Mouse (Mus musculus): ENCODE results near the gene Hist1h2bg. TPM values are rescaled to one million over a fixed set of nuclear protein-coding genes. Genes with fewer than 3 reads are reported as not detected.
"Not testable (repeated sequence)": the region's sequence is repeated elsewhere in the genome, so short reads cannot be mapped to it uniquely, and the experiment has no call there.

Gene Hist1h2bg
- polyA plus RNA-seq, 1 experiment from 2014 or later, result 6.0 TPM

GRCm38 (mm10) chr13:23542225-23542980 lies 28.8 kb upstream of the Hist1h2bg start:
- ATAC-seq (ENCODE audit: insufficient number of reproducible peaks, low FRiP score, low TSS enrichment, low read depth); H3K9me3 ChIP-seq; H3K36me3 ChIP-seq; H3K27me3 ChIP-seq; H3K4me1 ChIP-seq: not testable (repeated sequence)
- peak overlapping the region; percentile 87 for H3K27ac ChIP-seq
- 12% methylated on average over 3 of the region's 3 CpGs for WGBS
- H3K9ac ChIP-seq, result peak overlapping the region; percentile 31
- peak overlapping the region; percentile 44 for H3K4me3 ChIP-seq
- H3K4me2 ChIP-seq, result peak overlapping the region; percentile 56

DNA sequence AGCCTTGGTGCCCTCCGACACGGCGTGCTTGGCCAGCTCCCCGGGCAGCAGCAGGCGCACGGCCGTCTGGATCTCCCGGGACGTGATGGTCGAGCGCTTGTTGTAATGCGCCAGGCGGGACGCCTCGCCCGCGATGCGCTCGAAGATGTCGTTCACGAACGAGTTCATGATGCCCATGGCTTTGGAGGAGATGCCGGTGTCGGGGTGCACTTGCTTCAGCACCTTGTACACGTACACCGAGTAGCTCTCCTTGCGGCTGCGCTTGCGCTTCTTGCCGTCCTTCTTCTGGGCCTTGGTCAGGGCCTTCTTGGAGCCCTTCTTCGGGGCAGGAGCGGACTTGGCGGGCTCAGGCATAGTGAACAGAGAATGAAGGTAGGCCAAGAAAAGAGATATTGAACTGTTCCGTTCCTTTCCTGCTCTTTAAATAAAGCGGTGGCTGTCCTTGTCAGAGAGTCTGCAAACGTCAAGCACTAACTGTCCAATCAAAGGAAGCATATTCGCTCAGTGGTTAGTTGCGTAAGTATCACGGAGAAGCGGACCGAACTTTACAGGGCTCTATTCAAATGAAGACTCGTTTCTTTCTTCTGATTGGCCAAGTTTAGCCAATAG lies 28.1 kb upstream of the Hist1h2bg start, which contains the start of gene Hist1h2bh:
Hist1h2bh (minus strand) TSS at position 394 of the 609 bp plus-strand sequence.
- not testable (repeated sequence) for H3K9me3 ChIP-seq, H3K27me3 ChIP-seq, H3K36me3 ChIP-seq, H3K4me1 ChIP-seq
- peak; percentile 95 for ATAC-seq (ENCODE audit: insufficient number of reproducible peaks, low FRiP score, low TSS enrichment, low read depth)
- Histone ChIP-seq H3K27ac (peak within 1 kb of the TSS; percentile 92), H3K4me3 (peak within 1 kb of the TSS; percentile 51), H3K9ac (peak within 1 kb of the TSS; percentile 37), H3K4me2 (peak within 1 kb of the TSS; percentile 57)
- WGBS, result under 1% methylated on average over 39 of the region's 42 CpGs

- Histone ChIP-seq H3K9ac (peak within 1 kb of the TSS; percentile 37), H3K36me3 (no peaks in the 10 kb centered on the region), H3K4me3 (peak within 1 kb of the TSS; percentile 51), H3K4me2 (peak within 1 kb of the TSS; percentile 57), H3K4me1 (peaks cover 4% of the 10 kb centered on the region; the same call in 1 of the 2 replicates), H3K9me3 (no peaks in the 10 kb centered on the region), H3K27me3 (no peaks in the 10 kb centered on the region), H3K27ac (peak within 1 kb of the TSS; percentile 92)
- WGBS, result under 1% methylated on average over 36 of the region's 45 CpGs
- ATAC-seq (ENCODE audit: insufficient number of reproducible peaks, low FRiP score, low TSS enrichment, low read depth), result peak; percentile 89
Observed at GRCm38 (mm10) chr13:23543965-23544786, 27.0 kb upstream of the Hist1h2bg start, which contains the start of gene Hist1h3f. Gene Hist1h3f, plus strand, starts transcription at chr13:23544052.

GRCm38 (mm10) chr13:23544787-23545120 lies 26.4 kb upstream of the Hist1h2bg start:
- not testable (repeated sequence) for H3K4me1 ChIP-seq; ATAC-seq (ENCODE audit: insufficient number of reproducible peaks, low FRiP score, low TSS enrichment, low read depth); H3K9ac ChIP-seq; H3K36me3 ChIP-seq; H3K9me3 ChIP-seq; H3K27me3 ChIP-seq
- peak overlapping the region; percentile 92; the same call in 1 of the 2 replicates for H3K27ac ChIP-seq
- peak overlapping the region; percentile 57 for H3K4me2 ChIP-seq
- under 1% methylated on average over 14 of the region's 14 CpGs for WGBS
- H3K4me3 ChIP-seq, result peak overlapping the region; percentile 51

DNA sequence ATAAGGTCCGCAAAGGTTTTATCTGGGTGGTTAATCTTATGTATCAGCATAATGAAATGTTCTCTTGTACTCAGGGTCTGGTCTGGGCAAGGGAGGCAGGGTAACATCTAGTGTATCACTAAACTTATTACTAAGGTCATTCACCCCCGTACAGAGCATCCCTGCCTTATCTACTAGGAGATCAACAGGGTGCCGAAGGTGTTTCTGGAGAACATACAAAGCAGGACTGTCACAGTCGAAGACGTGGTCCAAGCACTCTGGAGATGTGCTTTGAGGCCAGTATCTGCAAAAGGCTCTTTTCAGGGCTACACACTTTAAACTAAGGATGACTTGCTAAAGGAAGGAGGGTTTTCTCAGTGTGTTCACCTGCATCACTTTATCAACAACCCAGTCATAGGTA lies 24.5 kb upstream of the Hist1h2bg start:
- Histone ChIP-seq H3K36me3 (no peaks in the 10 kb centered on the region), H3K27me3 (no peaks in the 10 kb centered on the region), H3K4me2 (no peak overlapping the region), H3K9ac (no peak overlapping the region), H3K27ac (no peak overlapping the region), H3K4me3 (no peak overlapping the region), H3K9me3 (no peaks in the 10 kb centered on the region), H3K4me1 (peaks cover 9% of the 10 kb centered on the region; the same call in 1 of the 2 replicates)
- ATAC-seq (ENCODE audit: insufficient number of reproducible peaks, low FRiP score, low TSS enrichment, low read depth), result no peak
- WGBS, result 76% methylated on average over 5 of the region's 5 CpGs

- 0 out of 2 replicates have a peak overlapping the region, but pooled peaks have one; percentile 21 for H3K9ac ChIP-seq
- H3K9me3 ChIP-seq, result no peaks in the 10 kb centered on the region
- WGBS, result 2% methylated on average over 3 of the region's 3 CpGs
- H3K4me2 ChIP-seq, result peak overlapping the region; percentile 62
- H3K27ac ChIP-seq, result peak overlapping the region; percentile 92
- H3K36me3 ChIP-seq, result no peaks in the 10 kb centered on the region
- peaks cover 20% of the 10 kb centered on the region for H3K4me1 ChIP-seq
- H3K27me3 ChIP-seq, result no peaks in the 10 kb centered on the region
- peak overlapping the region; percentile 46 for H3K4me3 ChIP-seq
- no peak for ATAC-seq (ENCODE audit: insufficient number of reproducible peaks, low FRiP score, low TSS enrichment, low read depth)
Observed at GRCm38 (mm10) chr13:23550761-23551145, 20.4 kb upstream of the Hist1h2bg start.

GRCm38 (mm10) chr13:23551146-23551834 lies 19.9 kb upstream of the Hist1h2bg start, which contains the start of gene Hist1h4f:
Gene Hist1h4f, minus strand, starts transcription at chr13:23551648.
- H3K4me3 ChIP-seq, result peak within 1 kb of the TSS; percentile 46
- 0 out of 2 replicates have a peak within 1 kb of the TSS, but pooled peaks have one; percentile 21 for H3K9ac ChIP-seq
- H3K4me1 ChIP-seq, result peaks cover 20% of the 10 kb centered on the region
- not testable (repeated sequence) for H3K36me3 ChIP-seq, H3K27me3 ChIP-seq, H3K9me3 ChIP-seq
- under 1% methylated on average over 47 of the region's 47 CpGs for WGBS
- peak within 1 kb of the TSS; percentile 92 for H3K27ac ChIP-seq
- peak within 1 kb of the TSS; percentile 62 for H3K4me2 ChIP-seq
- peak; percentile 80 for ATAC-seq (ENCODE audit: insufficient number of reproducible peaks, low FRiP score, low TSS enrichment, low read depth)

- H3K4me3 ChIP-seq, result peak overlapping the region; percentile 46; the same call in 1 of the 2 replicates
- no peaks in the 10 kb centered on the region for H3K27me3 ChIP-seq
- H3K36me3 ChIP-seq, result no peaks in the 10 kb centered on the region
- H3K27ac ChIP-seq, result peak overlapping the region; percentile 92
- H3K4me1 ChIP-seq, result peaks cover 20% of the 10 kb centered on the region
- WGBS, result 54% methylated on average over 8 of the region's 8 CpGs
- H3K9me3 ChIP-seq, result no peaks in the 10 kb centered on the region
- peak overlapping the region; percentile 62 for H3K4me2 ChIP-seq
- no peak for ATAC-seq (ENCODE audit: insufficient number of reproducible peaks, low FRiP score, low TSS enrichment, low read depth)
- H3K9ac ChIP-seq, result no peak overlapping the region
Observed at GRCm38 (mm10) chr13:23551931-23552914, 19.0 kb upstream of the Hist1h2bg start.

- Histone ChIP-seq H3K4me1 (peaks cover 20% of the 10 kb centered on the region), H3K9ac (no peak within 1 kb of the TSS), H3K4me3 (no peak within 1 kb of the TSS), H3K36me3 (no peaks in the 10 kb centered on the region), H3K27ac (peak within 1 kb of the TSS; percentile 97), H3K4me2 (peak within 1 kb of the TSS; percentile 62), H3K9me3 (no peaks in the 10 kb centered on the region), H3K27me3 (no peaks in the 10 kb centered on the region)
- ATAC-seq (ENCODE audit: insufficient number of reproducible peaks, low FRiP score, low TSS enrichment, low read depth), result no peak
Observed at GRCm38 (mm10) chr13:23552962-23553361, 18.2 kb upstream of the Hist1h2bg start, which contains the start of gene Hist1h1d. Gene Hist1h1d, plus strand, starts transcription at chr13:23553262.

DNA sequence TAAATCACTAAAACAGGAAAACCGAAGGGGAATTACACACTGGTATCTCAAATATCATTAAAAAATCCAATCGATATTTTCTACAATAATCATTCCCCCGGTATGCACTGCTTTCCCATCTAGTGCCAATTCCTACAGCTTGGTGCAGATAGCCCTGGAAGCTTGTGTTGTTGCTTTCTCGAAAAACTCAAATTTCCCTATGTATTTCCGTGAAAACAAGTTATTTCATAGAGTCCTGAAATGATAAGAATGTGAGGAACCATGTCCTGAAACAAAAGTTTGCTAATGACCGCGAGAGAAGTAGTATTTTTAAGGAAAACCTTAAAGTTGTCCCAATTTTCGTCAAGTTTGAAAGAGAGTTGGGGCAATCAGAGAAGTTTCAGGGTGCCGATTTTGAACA lies 16.8 kb upstream of the Hist1h2bg start:
- ATAC-seq (ENCODE audit: insufficient number of reproducible peaks, low FRiP score, low TSS enrichment, low read depth), result no peak
- WGBS, result 17% methylated on average over 9 of the region's 9 CpGs
- Histone ChIP-seq H3K9me3 (no peaks in the 10 kb centered on the region), H3K4me2 (peak overlapping the region; percentile 92), H3K27ac (peak overlapping the region; percentile 97), H3K9ac (0 out of 2 replicates have a peak overlapping the region, but pooled peaks have one; percentile 64), H3K36me3 (no peaks in the 10 kb centered on the region), H3K27me3 (no peaks in the 10 kb centered on the region), H3K4me1 (peaks cover 20% of the 10 kb centered on the region), H3K4me3 (peak overlapping the region; percentile 56)
